Mouse (Mus musculus) CD8-positive naive resting alpha-beta T cell, adult 57 days (primary cell): Measurements from ENCODE around the gene Tcea2. TPM values are rescaled to one million over a fixed set of nuclear protein-coding genes. Genes with fewer than 3 reads are reported as not detected.

Experiments used
- total RNA-seq: library from RNA; stranded (reverse); gene quantifications from one replicate; pipeline ENCODE4 v1.2.4, GENCODE M21; 2023

Tcea2 gene
- total RNA-seq: 19.2 TPM

DNA sequence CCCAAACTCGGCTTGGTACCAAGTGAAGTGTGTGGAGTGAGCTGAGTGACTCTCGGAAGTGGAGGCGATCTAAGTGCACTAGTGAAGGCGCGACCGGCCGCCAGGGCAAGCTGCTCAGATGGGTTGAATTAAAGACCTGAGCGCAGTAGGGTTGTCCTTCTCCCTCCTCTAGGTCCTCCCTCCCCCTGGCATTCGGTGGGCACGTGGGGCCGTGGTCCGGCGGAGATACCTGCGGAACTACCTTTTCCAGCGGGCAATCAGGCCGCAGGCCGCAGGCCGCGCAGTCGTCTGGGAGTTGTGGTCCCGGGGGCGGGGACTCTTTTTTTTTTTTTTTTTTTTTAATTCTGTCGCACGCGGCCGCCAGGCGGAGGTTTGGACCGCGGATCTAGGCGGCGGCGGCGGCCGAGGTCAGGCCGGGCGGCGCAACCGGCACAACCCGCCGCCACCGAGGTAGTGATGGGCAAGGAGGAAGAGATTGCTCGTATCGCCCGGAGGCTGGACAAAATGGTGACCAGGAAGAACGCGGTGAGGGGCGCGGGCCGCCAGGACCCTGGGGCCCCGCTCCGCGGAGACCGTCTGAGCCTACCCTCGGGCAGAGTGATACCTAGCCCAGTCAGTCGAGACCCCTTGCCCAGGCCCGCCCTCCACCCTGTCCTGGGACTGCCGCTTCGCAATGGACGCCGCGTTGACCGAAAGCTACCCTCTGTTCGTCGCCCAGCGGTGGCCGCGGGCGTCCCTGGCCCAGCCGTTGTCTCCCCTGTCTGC is at the start of gene Tcea2:
TSS of gene Tcea2 (plus strand) at position 360 of the 765 bp plus-strand sequence.

DNA sequence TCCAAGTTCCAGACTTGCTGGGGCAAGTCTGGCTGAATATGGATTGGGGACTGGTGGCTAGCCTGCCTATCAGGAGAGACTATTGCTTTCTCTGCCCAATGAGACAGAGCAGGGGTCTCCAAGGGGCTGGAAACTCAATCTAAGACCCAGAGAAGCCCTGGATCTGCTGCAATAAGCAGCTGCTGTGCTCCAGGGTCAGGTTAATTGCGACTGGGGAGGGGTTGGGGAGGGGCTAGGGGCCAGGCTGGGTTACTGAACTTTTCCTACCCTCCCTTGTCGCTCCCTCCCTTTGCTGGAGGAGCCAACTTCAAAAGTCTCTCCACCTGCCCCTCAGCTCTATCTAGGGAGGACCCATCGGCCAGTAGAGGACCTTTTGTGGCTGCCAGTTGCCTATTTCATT is 23.4 kb upstream of the Tcea2 start, which contains the start of gene Gm29797:
TSS of gene Gm29797 (plus strand) at position 301 of the 400 bp plus-strand sequence.

DNA sequence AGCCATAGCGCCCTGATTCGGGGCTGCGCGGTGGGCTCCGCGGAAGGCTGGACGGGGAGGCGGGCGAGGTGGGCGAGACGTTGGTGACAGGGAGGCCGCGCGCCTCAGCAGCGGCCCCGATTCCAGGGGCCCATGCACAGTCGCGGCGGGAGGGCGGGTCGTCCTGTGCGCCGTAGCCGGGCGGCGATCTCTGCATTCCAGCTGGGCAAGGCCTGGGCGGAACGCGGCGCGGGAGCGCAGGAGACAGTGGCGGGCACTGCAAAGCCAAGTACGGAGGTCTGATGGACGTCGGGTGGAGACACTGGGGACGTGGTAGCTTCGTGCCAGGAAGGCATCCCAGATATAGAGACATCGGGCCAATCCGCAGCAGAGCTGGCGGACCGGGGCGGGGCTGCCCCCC is 8.8 kb upstream of the Tcea2 start, which contains the start of gene Sox18:
TSS of gene Sox18 (minus strand) at position 315 of the 400 bp plus-strand sequence.

DNA sequence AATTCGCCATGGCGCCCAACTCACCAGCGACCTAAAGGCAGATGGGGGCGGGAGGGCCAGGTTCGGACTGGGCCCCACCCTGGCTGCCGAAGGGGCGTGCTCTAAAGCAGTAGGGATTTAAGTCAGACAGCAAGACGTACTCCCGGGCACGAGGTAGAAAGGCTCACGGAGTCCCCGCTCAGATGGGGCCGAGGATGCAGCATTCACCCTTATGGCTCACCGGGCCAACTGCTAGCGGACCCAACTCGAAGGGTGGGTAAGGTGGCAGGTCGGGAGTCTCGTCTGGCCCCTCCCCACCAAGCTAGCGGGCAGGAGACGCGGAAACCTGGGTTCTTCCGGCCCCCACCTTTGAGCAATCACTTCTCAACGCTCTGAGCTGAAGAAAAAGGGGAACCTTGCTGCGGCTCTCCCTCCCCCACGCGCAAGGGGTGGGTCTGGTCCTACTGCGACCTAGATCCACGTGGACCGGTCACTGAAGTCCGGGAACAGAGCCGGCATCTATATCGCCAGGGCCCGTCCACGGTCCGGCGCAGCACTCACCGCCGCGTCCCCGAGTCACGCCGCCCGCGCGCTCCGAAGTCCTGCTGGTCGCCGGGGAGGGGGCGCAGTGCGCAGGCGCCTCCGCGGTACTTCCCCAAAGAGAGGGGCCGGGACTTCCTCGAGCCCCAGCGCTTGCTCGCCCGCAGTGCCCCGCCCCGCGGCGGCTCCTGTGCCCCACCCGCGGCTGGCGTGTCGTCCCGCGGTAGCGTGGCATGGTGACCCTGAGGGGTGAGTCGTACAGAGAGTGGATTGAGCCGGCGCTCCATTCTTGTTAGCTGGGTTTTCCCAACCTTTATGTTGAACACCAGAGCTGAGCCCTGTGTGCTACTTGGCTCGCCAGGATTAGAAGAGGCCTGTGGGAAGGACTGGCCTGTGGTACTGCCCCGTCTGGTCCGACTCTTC is 13.5 kb downstream of the Tcea2 start, which contains the start of gene Rgs19:
TSS of gene Rgs19 (minus strand) at position 639 of the 942 bp plus-strand sequence.

DNA sequence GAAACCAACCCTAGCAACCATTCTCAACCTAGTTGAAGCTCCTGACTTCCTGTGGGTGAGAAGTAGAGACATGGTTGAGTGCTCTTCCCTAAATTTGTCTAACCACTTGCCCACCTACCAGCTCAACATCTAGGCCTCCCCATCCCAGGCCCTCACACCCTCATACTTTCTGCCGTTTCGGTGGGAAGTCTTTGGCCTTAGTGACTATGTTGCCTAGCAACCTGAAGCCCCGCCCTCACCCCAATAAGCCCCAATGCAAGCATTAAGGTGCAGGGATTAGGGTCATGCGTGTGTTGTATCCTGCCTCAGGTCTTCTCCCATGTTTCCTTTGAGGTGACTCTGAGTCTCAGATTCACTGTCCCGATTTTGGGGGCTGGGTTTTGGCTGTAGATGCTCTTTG is 18.1 kb downstream of the Tcea2 start, which contains the start of gene Lkaaear1:
TSS of gene Lkaaear1 (minus strand) at position 202 of the 400 bp plus-strand sequence.

DNA sequence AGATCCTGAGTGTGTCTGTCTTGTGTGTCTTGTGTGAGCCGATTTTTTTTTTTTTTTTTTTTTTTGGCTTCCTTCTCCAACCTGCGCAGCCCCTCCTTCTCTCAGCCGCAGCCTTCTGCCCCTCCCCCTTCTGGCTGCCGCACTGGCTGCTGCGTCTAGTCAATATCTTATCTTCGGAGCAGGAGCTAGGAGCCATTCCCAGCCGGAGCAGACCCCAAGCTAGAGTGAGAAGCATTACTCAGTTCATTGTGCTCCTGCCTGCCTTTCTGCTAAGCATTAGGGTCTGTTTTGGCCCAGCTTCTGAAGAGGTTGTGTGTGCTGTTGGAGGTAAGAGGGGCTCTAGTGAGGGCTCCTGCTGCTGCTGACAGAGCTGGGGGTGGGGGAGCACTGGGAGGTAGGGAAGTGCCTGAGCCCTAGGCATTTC is 34.8 kb downstream of the Tcea2 start, which contains the start of gene Oprl1:
TSS of gene Oprl1 (plus strand) at position 114 of the 424 bp plus-strand sequence.

Other genes with a start within 250 kb of the Tcea2 start
- gene Zbtb46, start 220.9 kb upstream of the Tcea2 start, total RNA-seq: 0.24 TPM
- not detected for gene Abhd16b, start 187.1 kb upstream of the Tcea2 start, total RNA-seq
- gene Tpd52l2, start 183.2 kb upstream of the Tcea2 start, total RNA-seq: 59.8 TPM
- gene Dnajc5, start 159.8 kb upstream of the Tcea2 start, total RNA-seq: 112 TPM
- gene Uckl1, start 95.4 kb upstream of the Tcea2 start, total RNA-seq: 126 TPM
- gene Prpf6, start 88.4 kb upstream of the Tcea2 start, total RNA-seq: 63.4 TPM
- gene Zfp512b, start 87.5 kb upstream of the Tcea2 start, total RNA-seq: 58.7 TPM
- gene Samd10, start 81.1 kb upstream of the Tcea2 start, total RNA-seq: 8.1 TPM
- not detected for gene Gm29797, start 23.3 kb upstream of the Tcea2 start, total RNA-seq
- not detected for gene Sox18, start 8.7 kb upstream of the Tcea2 start, total RNA-seq
- 102 TPM for gene Rgs19, start 13.7 kb downstream of the Tcea2 start, total RNA-seq
- not detected for gene Lkaaear1, start 18.1 kb downstream of the Tcea2 start, total RNA-seq
- not detected for gene Oprl1, start 34.7 kb downstream of the Tcea2 start, total RNA-seq
- not detected for gene Myt1, start 83.0 kb downstream of the Tcea2 start, total RNA-seq
- gene Pcmtd2, start 157.5 kb downstream of the Tcea2 start, total RNA-seq: 59.2 TPM
- 11.8 TPM for gene Polr3k, start 184.0 kb downstream of the Tcea2 start, total RNA-seq